Mouse (Mus musculus) c-Kit-positive CD71-negative TER-119-negative erythroid progenitor cells, embryonic 14.5 days (primary cell): ENCODE data around the gene Tnfsf9.
"Not testable (repeated sequence)": the region's sequence is repeated elsewhere in the genome, so short reads cannot be mapped to it uniquely, and the experiment has no call there.

Experiments
- DNase-seq: peaks from one replicate; pipeline ENCODE4 v3.0.0-alpha.2; 2013; ENCODE audit warnings: low read depth

Gene Tnfsf9

GRCm38 (mm10) chr17:57095855-57096622, 9.1 kb upstream of the Tnfsf9 start:
- DNase-seq = no peak

GRCm38 (mm10) chr17:57096623-57096920, 8.6 kb upstream of the Tnfsf9 start:
- peak; percentile 73 for DNase-seq

- DNase-seq = no peak
Measured at GRCm38 (mm10) chr17:57098321-57098720, 6.8 kb upstream of the Tnfsf9 start.

- DNase-seq = peak; percentile 58
Measured at GRCm38 (mm10) chr17:57099629-57100325, 5.3 kb upstream of the Tnfsf9 start.

GRCm38 (mm10) chr17:57102276-57102675, 2.8 kb upstream of the Tnfsf9 start:
- no peak for DNase-seq

GRCm38 (mm10) chr17:57104496-57104895, 629 bp upstream of the Tnfsf9 start:
- DNase-seq = no peak

- DNase-seq = no peak
Measured at GRCm38 (mm10) chr17:57106035-57106368, 877 bp downstream of the Tnfsf9 start.

- DNase-seq = no peak
Measured at GRCm38 (mm10) chr17:57107064-57107463, 1.9 kb downstream of the Tnfsf9 start.

GRCm38 (mm10) chr17:57108040-57108665, 3.0 kb downstream of the Tnfsf9 start:
- DNase-seq = no peak

GRCm38 (mm10) chr17:57108666-57109171, 3.6 kb downstream of the Tnfsf9 start:
- no peak for DNase-seq

GRCm38 (mm10) chr17:57110005-57110404, 4.9 kb downstream of the Tnfsf9 start:
- DNase-seq = no peak

GRCm38 (mm10) chr17:57112768-57113474, 7.8 kb downstream of the Tnfsf9 start:
- no peak for DNase-seq

GRCm38 (mm10) chr17:57116801-57117200, 11.7 kb downstream of the Tnfsf9 start:
- no peak for DNase-seq

- no peak for DNase-seq
Measured at GRCm38 (mm10) chr17:57118524-57119349, 13.6 kb downstream of the Tnfsf9 start.

GRCm38 (mm10) chr17:57121856-57122255, 16.7 kb downstream of the Tnfsf9 start:
- no peak for DNase-seq

- DNase-seq = no peak
Measured at GRCm38 (mm10) chr17:57123192-57124118, 18.3 kb downstream of the Tnfsf9 start.

- DNase-seq = no peak
Measured at GRCm38 (mm10) chr17:57124792-57125191, 19.7 kb downstream of the Tnfsf9 start.

- DNase-seq = no peak
Measured at GRCm38 (mm10) chr17:57125853-57126622, 20.9 kb downstream of the Tnfsf9 start.

- DNase-seq = no peak
Measured at GRCm38 (mm10) chr17:57131793-57132192, 26.7 kb downstream of the Tnfsf9 start.

GRCm38 (mm10) chr17:57134021-57134420, 28.9 kb downstream of the Tnfsf9 start:
- DNase-seq = not testable (repeated sequence)
